Mouse (Mus musculus): Measurements from ENCODE around the gene Mobp. TPM values are rescaled to one million over a fixed set of nuclear protein-coding genes. Genes with fewer than 3 reads are reported as not detected.

Gene Mobp
- polyA plus RNA-seq, 1 experiment: 425 TPM

DNA sequence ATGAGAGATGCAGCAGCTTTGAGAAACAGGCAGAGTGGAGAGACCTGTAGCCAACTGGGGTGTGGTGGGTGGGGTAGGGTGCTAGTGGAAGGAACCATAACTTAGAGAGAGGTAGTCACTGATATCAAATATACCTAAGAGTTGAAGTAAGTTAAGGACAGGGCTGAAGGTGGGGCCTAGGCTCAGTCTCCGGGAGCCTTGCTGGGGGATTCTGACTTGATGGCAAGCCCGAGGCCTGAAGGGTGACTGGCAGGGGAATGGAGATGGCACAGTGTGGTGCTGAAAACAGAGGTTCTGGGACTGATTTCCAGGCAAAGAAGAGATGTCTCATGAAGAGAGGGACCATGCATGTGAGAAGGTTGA, 34.7 kb upstream of the Mobp start:
- Histone ChIP-seq H3K27ac (ENCODE audit: insufficient read depth, low read depth, low read length) (no peak overlapping the region), H3K4me3 (ENCODE audit: insufficient read depth, low read depth, low read length) (no peak overlapping the region), H3K4me1 (ENCODE audit: control insufficient read depth, insufficient read depth, low read length) (peaks cover 11% of the 10 kb centered on the region)
- TF ChIP-seq POLR2A (IDR thresholded peaks at IDR 0.05; ENCODE audit: insufficient read depth, low read depth, low read length) (no peak), CTCF (IDR thresholded peaks at IDR 0.05; ENCODE audit: insufficient read depth, low read depth, low read length) (no peak)
- WGBS: 90% methylated on average over 2 of the region's 2 CpGs

DNA sequence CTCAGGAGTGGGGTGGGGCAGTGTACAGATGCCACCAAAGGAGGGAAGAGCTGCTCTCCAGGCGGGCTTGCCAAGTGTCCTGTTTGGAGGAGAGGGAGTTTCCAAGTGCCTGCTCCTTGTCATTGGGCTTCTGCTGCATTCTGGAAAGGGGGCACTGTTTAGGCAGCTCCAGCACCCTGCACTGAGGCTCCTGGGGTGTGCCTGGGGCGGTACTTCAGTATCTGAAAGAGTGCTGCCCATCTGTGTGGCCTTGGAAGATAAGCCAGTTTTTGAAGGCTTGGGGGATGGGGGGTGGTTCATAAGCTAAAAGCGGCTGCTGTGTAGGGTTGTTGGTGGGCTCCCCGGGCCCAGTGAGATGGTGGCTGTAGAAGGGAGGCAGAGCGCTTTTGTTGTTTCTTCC, 33.9 kb upstream of the Mobp start:
- no peak overlapping the region for H3K27ac ChIP-seq (ENCODE audit: insufficient read depth, low read depth, low read length)
- TF ChIP-seq POLR2A (IDR thresholded peaks at IDR 0.05; ENCODE audit: insufficient read depth, low read depth, low read length) (no peak), CTCF (IDR thresholded peaks at IDR 0.05; ENCODE audit: insufficient read depth, low read depth, low read length) (no peak)
- 85% methylated on average over 5 of the region's 5 CpGs for WGBS
- H3K4me3 ChIP-seq (ENCODE audit: insufficient read depth, low read depth, low read length): no peak overlapping the region
- H3K4me1 ChIP-seq (ENCODE audit: control insufficient read depth, insufficient read depth, low read length): peaks cover 11% of the 10 kb centered on the region

DNA sequence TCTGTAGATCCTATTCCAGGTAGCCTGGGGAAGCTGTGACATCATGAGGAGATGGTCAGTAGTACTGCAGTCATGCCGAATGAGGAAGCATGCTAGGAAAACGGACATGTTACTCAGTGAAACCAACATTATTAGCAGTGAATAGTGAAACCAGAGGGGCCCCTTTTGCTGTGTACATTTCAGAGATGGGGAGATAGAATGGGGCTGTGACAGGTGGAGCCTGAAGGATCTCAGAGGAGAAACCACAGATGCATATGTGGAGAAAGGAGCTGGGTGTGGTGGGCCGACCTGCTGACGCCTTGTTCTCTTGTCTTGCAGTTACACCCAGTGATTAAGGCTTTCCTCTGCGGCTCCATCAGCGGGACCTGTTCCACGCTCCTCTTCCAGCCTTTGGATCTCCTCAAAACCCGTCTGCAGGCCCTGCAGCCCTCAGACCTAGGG, 33.3 kb upstream of the Mobp start:
- H3K27ac ChIP-seq (ENCODE audit: insufficient read depth, low read depth, low read length): no peak overlapping the region
- TF ChIP-seq CTCF (IDR thresholded peaks at IDR 0.05; ENCODE audit: insufficient read depth, low read depth, low read length) (no peak), POLR2A (IDR thresholded peaks at IDR 0.05; ENCODE audit: insufficient read depth, low read depth, low read length) (no peak)
- WGBS: 72% methylated on average over 8 of the region's 8 CpGs

DNA sequence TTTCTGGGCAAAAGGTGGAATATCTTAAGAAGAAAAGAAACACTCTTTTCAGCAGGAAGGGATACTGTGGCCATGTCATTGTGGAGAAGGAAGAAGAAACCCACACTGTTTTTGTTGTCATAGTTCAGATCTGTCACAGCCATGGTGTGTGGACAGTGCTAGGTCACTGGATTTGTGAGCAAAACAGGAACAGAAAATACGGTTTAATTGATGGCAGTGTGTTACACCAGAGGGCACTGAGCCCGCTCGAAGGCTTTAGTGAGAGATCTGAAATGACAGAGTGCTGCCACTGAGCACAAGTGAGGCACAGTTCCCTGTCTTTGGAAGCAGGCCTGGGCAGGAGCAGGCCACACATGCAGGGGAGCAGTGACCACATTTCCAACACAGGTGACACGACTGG, 31.3 kb upstream of the Mobp start:
- 86% methylated on average over 4 of the region's 4 CpGs for WGBS
- H3K27ac ChIP-seq (ENCODE audit: insufficient read depth, low read depth, low read length): no peak overlapping the region
- no peak for TF ChIP-seq CTCF (IDR thresholded peaks at IDR 0.05; ENCODE audit: insufficient read depth, low read depth, low read length)
- TF ChIP-seq POLR2A (IDR thresholded peaks at IDR 0.05; ENCODE audit: insufficient read depth, low read depth, low read length): no peak
- H3K4me3 ChIP-seq (ENCODE audit: insufficient read depth, low read depth, low read length): no peak overlapping the region
- peaks cover 3% of the 10 kb centered on the region for H3K4me1 ChIP-seq (ENCODE audit: control insufficient read depth, insufficient read depth, low read length)

More for the DNA sequence above, 33.3 kb upstream of the Mobp start:
- H3K4me1 ChIP-seq (ENCODE audit: control insufficient read depth, insufficient read depth, low read length): peaks cover 10% of the 10 kb centered on the region
- no peak overlapping the region for H3K4me3 ChIP-seq (ENCODE audit: insufficient read depth, low read depth, low read length)

DNA sequence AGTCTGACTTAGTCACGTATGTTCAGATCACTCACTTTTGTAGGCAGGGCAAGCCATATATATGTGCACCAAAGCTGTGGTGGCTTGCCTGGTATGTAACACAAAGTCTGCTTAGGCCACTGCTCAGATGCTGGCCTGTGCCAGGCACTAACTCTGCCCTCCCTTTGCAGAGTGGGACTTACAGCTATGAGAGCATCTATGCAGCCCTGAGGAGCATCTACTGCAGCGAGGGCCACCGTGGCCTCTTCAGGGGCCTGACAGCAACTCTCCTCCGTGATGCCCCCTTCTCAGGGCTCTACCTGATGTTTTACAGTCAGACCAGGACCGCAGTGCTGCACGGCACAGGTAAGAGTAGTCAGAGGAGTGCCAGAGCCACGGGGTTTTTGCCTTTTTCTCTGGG, 29.0 kb upstream of the Mobp start:
- Histone ChIP-seq H3K4me3 (ENCODE audit: insufficient read depth, low read depth, low read length) (no peak overlapping the region), H3K4me1 (ENCODE audit: control insufficient read depth, insufficient read depth, low read length) (0 out of 2 replicates have a peak, but pooled peaks cover 3% of the 10 kb centered on the region), H3K27ac (ENCODE audit: insufficient read depth, low read depth, low read length) (no peak overlapping the region)
- TF ChIP-seq CTCF (IDR thresholded peaks at IDR 0.05; ENCODE audit: insufficient read depth, low read depth, low read length) (no peak), POLR2A (IDR thresholded peaks at IDR 0.05; ENCODE audit: insufficient read depth, low read depth, low read length) (no peak)
- 89% methylated on average over 7 of the region's 7 CpGs for WGBS

DNA sequence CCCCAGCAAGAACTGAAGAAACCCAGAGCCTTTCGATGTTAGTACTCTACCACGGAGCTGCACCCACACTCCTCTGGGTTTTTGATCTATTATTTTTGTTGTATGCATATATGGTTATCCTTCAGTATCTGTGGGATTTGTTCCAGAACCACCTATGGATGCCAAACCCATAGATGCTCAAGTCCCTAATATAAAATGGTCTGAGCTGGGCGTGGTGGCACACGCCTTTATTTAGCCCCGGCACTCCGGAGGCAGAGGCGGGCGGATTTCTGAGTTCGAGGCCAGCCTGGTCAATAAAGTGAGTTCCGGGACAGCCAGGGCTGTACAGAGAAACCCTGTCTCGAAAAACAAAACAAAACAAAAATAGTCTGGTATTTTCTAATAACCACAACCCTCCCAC, 22.6 kb upstream of the Mobp start:
- H3K27ac ChIP-seq (ENCODE audit: insufficient read depth, low read depth, low read length): peak overlapping the region; percentile 49
- H3K4me1 ChIP-seq (ENCODE audit: control insufficient read depth, insufficient read depth, low read length): peaks cover 6% of the 10 kb centered on the region
- no peak for TF ChIP-seq POLR2A (IDR thresholded peaks at IDR 0.05; ENCODE audit: insufficient read depth, low read depth, low read length)
- no peak for TF ChIP-seq CTCF (IDR thresholded peaks at IDR 0.05; ENCODE audit: insufficient read depth, low read depth, low read length)
- peak overlapping the region; percentile 21; the same call in 1 of the 2 replicates for H3K4me3 ChIP-seq (ENCODE audit: insufficient read depth, low read depth, low read length)
- 47% methylated on average over 11 of the region's 11 CpGs for WGBS

DNA sequence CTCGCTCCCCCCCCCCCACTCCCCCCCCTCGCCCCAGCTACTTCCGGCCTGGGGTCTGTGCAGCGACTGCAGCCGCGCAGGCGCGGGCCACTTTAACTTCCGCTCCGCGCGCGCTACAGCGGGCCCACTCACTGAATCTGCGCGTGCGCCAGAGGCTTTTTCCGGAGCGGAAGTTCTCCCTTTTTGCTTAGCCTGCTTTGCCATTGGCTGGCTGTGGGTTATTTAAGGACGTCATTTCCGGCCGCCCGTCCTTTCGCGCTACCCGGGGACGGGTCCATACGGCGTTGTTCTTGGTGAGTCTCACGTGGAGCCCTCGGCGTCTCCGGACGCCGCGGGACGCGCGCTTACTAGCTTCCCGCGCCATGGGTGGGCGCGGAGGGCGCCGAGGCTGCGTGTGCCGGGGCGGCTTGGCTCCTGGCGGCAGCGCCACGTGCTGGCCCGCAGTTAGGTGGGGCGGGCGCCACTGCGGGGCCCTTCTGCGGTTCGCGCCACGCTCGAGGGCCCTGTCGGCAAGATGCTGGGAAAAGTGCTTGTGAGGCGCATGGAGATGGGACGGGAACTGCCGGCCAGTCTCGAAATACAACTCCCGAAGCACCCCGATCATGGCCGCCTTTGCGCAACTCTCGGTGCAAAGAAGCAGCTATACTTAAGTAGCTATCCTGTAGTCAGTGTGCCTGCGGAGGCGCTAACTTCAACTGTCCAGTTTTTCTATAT, 21.8 kb upstream of the Mobp start, which contains the start of gene Rpsa:
Rpsa (plus strand) TSS at position 152 of the 714 bp plus-strand sequence.
- peak; percentile 96 for TF ChIP-seq POLR2A (IDR thresholded peaks at IDR 0.05; ENCODE audit: insufficient read depth, low read depth, low read length)
- TF ChIP-seq CTCF (IDR thresholded peaks at IDR 0.05; ENCODE audit: insufficient read depth, low read depth, low read length): no peak
- H3K27ac ChIP-seq (ENCODE audit: insufficient read depth, low read depth, low read length): peak within 1 kb of the TSS; percentile 57
- WGBS: under 1% methylated on average over 71 of the region's 72 CpGs

DNA sequence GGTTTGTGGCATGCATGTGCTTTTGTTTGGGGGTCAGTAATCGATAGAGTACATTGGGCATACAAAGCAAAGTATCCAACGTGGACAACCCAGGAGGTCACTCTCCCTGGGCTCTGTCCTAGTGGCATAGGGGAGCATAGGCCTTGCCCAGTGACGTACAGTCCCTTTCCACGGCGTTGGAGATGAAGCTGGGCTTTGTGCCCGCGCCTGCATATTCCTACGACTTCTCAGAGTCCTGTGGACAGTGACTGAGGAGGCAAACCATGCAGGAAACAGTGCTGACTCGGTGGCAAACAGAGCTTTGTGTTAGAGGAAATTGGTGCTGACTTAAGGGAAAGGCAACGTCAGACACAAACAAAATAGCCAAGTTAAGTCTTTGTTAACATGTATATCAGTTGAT, 20.2 kb upstream of the Mobp start:
- H3K4me3 ChIP-seq (ENCODE audit: insufficient read depth, low read depth, low read length): no peak overlapping the region
- no peak overlapping the region for H3K27ac ChIP-seq (ENCODE audit: insufficient read depth, low read depth, low read length)
- H3K4me1 ChIP-seq (ENCODE audit: control insufficient read depth, insufficient read depth, low read length): peaks cover 6% of the 10 kb centered on the region
- TF ChIP-seq CTCF (IDR thresholded peaks at IDR 0.05; ENCODE audit: insufficient read depth, low read depth, low read length) (no peak), POLR2A (IDR thresholded peaks at IDR 0.05; ENCODE audit: insufficient read depth, low read depth, low read length) (no peak)
- WGBS: 64% methylated on average over 10 of the region's 10 CpGs

More for the DNA sequence above, 21.8 kb upstream of the Mobp start, which contains the start of gene Rpsa:
- H3K4me1 ChIP-seq (ENCODE audit: control insufficient read depth, insufficient read depth, low read length): peaks cover 6% of the 10 kb centered on the region
- H3K4me3 ChIP-seq (ENCODE audit: insufficient read depth, low read depth, low read length): peak within 1 kb of the TSS; percentile 99

DNA sequence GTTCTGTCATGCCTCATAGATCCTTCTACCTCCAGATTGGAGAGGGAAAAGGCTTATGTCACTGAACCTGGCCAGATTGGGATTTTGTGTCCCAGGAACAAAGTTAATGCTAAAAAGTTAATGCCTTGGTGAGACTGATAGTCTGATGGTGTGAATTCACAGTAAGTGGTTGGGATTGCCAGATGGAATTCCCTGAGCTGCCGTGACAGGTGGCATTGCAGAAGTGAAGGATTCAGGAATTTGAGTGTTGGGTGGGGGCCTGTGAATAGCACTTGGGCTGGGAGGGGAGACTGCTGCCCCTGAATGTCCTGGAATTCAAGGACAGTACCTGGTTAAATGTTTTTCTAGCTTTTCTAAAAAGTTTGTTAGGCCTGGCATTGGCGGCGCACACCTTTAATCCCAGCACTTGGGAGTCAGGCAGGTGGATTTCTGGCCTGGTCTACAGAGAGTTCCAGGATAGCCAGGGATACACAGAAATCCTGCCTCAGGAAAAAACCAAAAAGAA, 17.7 kb upstream of the Mobp start:
- H3K27ac ChIP-seq (ENCODE audit: insufficient read depth, low read depth, low read length): no peak overlapping the region
- TF ChIP-seq POLR2A (IDR thresholded peaks at IDR 0.05; ENCODE audit: insufficient read depth, low read depth, low read length) (no peak), CTCF (IDR thresholded peaks at IDR 0.05; ENCODE audit: insufficient read depth, low read depth, low read length) (no peak)
- 91% methylated on average over 3 of the region's 3 CpGs for WGBS
- peaks cover 6% of the 10 kb centered on the region for H3K4me1 ChIP-seq (ENCODE audit: control insufficient read depth, insufficient read depth, low read length)
- no peak overlapping the region for H3K4me3 ChIP-seq (ENCODE audit: insufficient read depth, low read depth, low read length)
